Mouse (Mus musculus): ENCODE measurements around the gene Nprl3.

DNA sequence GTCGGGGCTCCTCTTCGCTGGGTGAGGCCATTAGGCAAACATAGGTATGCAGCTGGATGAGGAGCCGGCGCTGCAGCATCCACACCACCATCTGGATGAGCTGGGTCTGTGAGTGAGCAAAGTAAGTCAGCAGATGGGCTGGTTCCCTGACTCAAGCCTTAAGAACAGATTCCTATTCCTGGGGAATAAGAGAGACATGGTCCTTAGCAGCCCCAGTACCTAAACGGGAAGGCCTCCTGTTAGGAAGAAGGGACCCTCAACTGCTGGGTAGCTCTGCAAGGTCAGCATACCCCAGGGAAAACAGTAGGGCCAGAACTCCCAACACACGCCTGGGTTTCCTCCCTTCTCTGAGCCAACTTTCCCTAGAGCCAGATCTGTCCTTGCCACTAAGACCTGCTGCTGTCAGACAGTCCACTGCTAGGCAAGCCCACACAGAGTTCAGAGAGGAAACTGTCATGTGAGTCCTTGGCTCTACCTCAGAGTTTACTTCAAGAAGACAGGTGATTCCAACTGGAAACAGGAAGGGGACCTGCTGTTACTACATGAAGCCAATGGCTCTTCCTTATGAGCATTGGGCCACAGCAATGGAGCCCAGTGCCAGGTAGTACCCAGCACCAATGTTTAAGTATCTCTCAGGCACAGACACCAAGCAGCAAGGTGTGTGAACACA lies 32.6 kb downstream of the Nprl3 start:
- TF ChIP-seq GATA1 (IDR thresholded peaks at IDR 0.05; ENCODE audit: borderline replicate concordance, low read length) (no peak), FLI1 (IDR thresholded peaks at IDR 0.05; ENCODE audit: low read length) (no peak)
